Mouse (Mus musculus) urinary bladder, postnatal 25 days (tissue): Measurements from ENCODE around the gene Gm47289.

Experiments
- DNase-seq: peaks from one replicate; pipeline ENCODE4 v3.0.0; 2022; ENCODE audit warnings: low spot score

Gm47289 gene

DNA sequence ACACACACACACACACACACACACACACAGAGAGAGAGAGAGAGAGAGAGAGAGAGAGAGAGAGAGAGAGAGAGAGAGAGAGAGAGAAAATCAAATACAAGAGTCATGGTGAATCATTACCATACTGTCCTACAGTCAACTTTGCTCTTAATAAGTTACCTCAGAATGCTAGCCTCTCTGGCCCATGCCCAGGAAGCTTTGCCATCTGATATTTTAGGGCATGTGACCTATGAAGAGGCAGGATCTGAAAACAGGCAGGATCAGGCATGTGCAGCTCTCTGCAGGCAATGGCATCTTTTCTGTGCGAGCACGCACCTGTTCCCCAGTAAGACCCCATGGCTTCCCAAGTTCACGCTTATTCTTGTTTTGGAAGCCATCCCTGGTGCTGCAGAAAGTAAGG is 1.7 kb downstream of the Gm47289 start:
- peak; percentile 17 for DNase-seq

GRCm38 (mm10) chr9:119164743-119165142 is 5.8 kb downstream of the Gm47289 start:
- DNase-seq, result no peak

- no peak for DNase-seq
Observed at GRCm38 (mm10) chr9:119165548-119165947, 6.6 kb downstream of the Gm47289 start.

GRCm38 (mm10) chr9:119167608-119168007 is 8.6 kb downstream of the Gm47289 start:
- no peak for DNase-seq

- no peak for DNase-seq
Observed at GRCm38 (mm10) chr9:119179292-119179691, 20.3 kb downstream of the Gm47289 start.

GRCm38 (mm10) chr9:119181241-119181728 is 22.3 kb downstream of the Gm47289 start:
- peak; percentile 24 for DNase-seq

DNA sequence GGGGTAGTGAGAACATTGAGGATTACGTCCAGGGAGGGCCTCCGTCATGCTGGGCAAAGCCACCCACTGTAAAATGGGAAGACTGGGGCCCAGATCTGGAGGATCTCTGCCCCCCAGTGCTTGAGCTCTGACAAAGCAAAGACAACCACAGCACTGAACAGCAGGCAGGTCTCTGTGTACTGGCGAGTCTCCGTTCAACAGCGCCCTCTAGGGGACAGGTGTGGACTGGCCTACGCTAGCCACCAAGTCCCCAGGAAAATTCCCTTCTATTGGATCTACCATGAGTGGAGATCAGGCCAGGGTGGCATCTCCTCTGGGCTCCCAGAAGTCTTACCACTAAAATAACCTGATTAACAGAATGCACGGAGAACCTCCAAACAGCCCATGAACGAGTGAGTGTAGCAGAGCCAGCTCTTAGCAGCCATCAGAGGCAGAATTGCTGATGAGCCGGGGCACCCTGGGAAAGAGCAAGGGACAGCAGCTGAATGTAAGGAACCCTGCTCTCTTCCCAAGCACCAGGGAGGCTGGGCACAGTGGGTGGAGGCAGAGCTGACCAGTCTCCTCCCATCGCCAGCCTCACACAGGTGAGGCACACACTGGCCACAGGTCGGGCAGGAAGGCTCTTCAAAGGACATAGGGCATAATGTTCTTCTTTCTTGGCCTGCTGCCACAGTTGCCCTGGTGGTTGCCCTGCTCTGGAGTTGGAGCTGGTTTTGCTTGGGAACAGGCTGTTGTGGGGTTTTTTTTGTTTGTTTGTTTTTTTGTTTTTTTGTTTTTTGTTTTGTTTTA is 33.4 kb downstream of the Gm47289 start:
- DNase-seq, result peak; percentile 82

DNA sequence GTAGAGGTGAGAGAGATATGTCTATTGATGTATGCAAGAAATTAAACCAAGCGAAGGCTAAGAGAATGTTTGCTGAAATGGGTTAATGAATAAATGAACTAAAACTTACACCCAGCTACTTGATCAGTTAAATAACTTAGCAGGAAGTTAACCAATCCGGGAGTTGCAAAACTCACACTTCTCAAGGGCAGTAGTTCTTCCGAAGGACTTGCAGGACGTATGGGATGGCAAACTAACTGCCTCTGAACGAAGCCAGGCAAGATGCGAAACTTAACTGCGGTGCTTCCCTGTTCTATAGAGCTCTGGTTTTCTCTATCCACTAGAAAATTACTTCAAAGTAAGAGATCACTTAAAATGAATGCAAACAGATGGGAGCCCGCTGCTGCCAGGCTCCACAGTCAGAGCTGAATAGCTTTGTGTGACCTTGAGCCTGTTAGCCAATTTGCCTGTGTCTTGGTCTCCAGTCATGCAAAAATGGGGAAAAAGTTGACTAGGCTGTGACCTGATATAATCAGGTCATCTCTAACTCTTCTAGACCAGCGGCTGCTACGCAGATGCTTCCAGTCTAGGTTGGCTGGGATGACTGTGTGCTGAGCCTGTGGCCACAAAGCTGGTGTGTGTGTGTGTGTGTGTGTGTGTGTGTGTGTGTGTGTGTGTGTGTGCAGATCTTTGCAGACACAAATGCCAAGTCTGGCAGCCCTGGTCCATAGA is 40.3 kb downstream of the Gm47289 start:
- no peak for DNase-seq

GRCm38 (mm10) chr9:119201653-119202052 is 42.7 kb downstream of the Gm47289 start:
- DNase-seq, result no peak

DNA sequence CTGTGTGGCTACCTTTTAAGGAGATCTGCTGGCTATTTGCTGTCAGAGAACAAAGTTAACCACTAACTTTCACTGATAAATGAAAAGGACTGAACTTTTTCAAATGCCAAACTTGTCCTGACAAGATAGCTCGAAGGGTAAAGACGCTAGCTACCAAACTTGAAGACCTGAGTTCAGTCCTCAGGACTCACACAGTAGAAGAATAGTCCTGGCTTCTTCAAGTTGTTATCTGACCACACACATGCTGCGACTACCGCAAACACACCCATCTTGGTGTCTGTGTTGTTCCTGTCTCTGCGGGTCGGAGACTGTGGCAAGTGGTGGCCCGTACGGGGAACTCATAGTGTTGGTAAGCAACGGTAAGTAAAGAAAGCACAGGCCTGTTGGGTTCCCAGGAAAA is 44.7 kb downstream of the Gm47289 start:
- DNase-seq, result no peak

- DNase-seq, result no peak
Observed at GRCm38 (mm10) chr9:119205756-119206155, 46.8 kb downstream of the Gm47289 start.

DNA sequence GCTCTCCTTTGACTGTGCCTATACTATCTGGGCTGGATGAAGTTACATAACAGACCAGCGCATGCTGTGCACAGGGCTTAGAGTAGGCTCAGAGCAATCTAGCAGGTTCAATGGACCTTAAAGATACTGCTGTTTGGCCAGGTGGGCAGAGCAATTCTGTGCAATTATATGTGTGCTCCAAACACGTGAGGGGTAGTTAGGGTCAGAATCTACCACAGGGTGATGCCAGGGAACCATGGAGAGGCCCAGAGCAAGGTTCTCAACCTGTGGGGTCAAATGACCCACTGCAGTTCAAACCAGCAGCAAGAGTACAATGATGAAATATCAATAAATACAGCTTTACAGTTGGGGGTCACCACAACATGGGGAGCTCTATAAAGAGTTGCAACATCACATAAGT is 47.7 kb downstream of the Gm47289 start:
- no peak for DNase-seq

DNA sequence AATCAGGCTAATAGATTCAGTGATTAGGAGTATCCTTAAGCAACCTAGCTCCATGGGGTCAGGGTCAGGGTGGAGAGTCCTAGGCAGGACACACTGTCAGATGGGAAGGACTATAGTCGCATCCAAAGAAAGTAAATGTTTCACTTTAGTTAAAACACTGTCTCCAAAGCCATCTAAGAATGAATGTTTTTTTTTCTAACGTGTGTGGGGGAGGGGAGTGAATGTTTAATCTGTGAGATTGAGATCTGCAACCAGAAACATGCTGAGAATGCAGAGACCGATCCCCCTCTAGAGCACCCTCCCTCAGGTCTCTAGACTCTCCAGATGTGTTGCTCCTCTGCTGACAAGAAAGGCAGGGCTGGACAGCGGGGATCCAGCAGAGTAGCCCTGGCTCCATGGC is 48.2 kb downstream of the Gm47289 start:
- no peak for DNase-seq

DNA sequence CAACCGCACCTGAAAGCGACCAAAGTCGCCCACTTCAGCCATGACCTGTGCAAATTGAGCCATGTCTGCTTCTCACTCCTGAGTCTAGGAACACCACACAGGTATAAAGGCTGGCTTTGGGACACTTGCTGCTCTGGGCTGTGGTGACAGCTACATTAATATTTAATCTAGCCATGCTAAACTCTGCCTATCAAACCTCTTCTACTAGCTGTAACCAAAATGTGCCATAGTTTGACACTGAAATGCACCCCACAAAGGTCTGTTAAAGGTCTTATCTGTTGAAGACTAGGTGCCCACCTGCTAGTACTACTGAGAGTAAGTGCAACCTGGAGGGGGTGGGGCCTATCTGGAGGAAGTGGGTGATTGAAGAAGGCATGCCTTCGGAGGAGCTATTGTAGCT is 50.0 kb downstream of the Gm47289 start, which contains the start of gene Slc22a13:
TSS of gene Slc22a13 (minus strand) at position 101 of the 400 bp plus-strand sequence.
- no peak for DNase-seq
